Mouse (Mus musculus) stomach, embryonic 16.5 days (tissue): Measurements from ENCODE around the gene Cachd1. TPM values are rescaled to one million over a fixed set of nuclear protein-coding genes. Genes with fewer than 3 reads are reported as not detected.

ENCODE experiments used
- ATAC-seq: fragments of 200-750 bp; cut with Nextera tagmentation; 2 replicates; pipeline ENCODE4 v1.8.0; 2017; ENCODE audit warnings: moderate number of reproducible peaks, moderate TSS enrichment; ENCODE audit not compliant: insufficient read depth, low FRiP score
- H3K27ac ChIP-seq: fragments of 300-500 bp; sonication (generic); 2 replicates; pipeline ENCODE4 v1.5.1; 2014; ENCODE audit warnings: low read length
- H3K27me3 ChIP-seq: fragments of 300-500 bp; sonication (generic); 2 replicates; pipeline ENCODE4 v1.6.1; 2014; ENCODE audit warnings: low read length, control low read depth, mixed read lengths; ENCODE audit not compliant: control insufficient read depth, insufficient read depth
- H3K36me3 ChIP-seq: fragments of 300-500 bp; sonication (generic); 2 replicates; pipeline ENCODE4 v1.6.1; 2014; ENCODE audit warnings: low read length; ENCODE audit not compliant: control insufficient read depth, insufficient read depth
- H3K4me1 ChIP-seq: fragments of 300-500 bp; sonication (generic); 2 replicates; pipeline ENCODE4 v1.6.1; 2014; ENCODE audit warnings: low read length, control low read depth, mixed read lengths; ENCODE audit not compliant: control insufficient read depth, insufficient read depth
- H3K4me2 ChIP-seq: fragments of 300-500 bp; sonication (generic); 2 replicates; pipeline ENCODE4 v1.6.1; 2014; ENCODE audit warnings: low read depth, low read length, mixed read lengths
- H3K4me3 ChIP-seq: fragments of 300-500 bp; sonication (generic); replicated peaks from 2 replicates; pipeline ENCODE4 v1.5.1; 2014; ENCODE audit warnings: mild to moderate bottlenecking, low read length
- H3K9ac ChIP-seq: fragments of 300-500 bp; sonication (generic); 2 replicates; pipeline ENCODE4 v1.6.1; 2014; ENCODE audit warnings: low read length
- H3K9me3 ChIP-seq: fragments of 300-500 bp; sonication (generic); replicated peaks from 2 replicates; pipeline ENCODE4 v1.6.1; 2016; ENCODE audit warnings: low read length, control low read depth; ENCODE audit not compliant: control insufficient read depth
- WGBS: fragments of 180-500 bp; shearing (Covaris S2); extraction: QIAGEN DNeasy Blood & Tissue Kit; methylation state at CpG from one replicate; pipeline ENCODE4 v1.1.7; 2014; 5-methylcytosine and 5-hydroxymethylcytosine counted together
- polyA plus RNA-seq: library from polyadenylated mRNA; unstranded; fragments of >200 nt; fragmentation: Nextera tagmentation; extraction: Ambion mirVana; gene quantifications from 2 replicates; pipeline ENCODE4 v1.2.1, GENCODE M21; 2015

Cachd1 gene
- polyA plus RNA-seq, 1 experiment from 2014 or later: 7.2 TPM

DNA sequence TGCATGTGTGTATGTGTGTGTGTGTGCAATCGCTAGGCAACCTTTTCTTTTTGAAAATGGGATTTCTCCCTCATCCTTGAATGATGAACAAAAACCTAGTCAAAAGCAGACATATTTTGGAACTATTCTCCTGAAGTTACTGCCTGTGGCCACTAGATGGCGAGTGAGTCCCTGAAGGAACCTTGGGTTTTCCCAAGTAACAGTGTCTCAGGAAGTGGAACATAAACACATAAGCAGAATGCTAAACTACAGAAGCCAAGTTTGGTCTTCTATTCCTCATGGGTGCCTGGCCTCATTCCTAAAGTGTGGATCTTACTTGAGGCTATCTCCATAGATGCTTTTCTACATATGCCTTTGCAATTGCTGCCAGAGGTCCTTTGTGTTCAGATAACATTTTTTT lies 221.7 kb downstream of the Cachd1 start:
- H3K27ac ChIP-seq: no peak overlapping the region
- H3K9ac ChIP-seq: no peak overlapping the region
- peaks cover 10% of the 10 kb centered on the region for H3K36me3 ChIP-seq
- H3K4me2 ChIP-seq: no peak overlapping the region
- no peak for ATAC-seq
- 15% methylated on average over 2 of the region's 2 CpGs for WGBS
- H3K4me3 ChIP-seq: no peak overlapping the region
- H3K27me3 ChIP-seq: no peaks in the 10 kb centered on the region
- H3K4me1 ChIP-seq: no peaks in the 10 kb centered on the region
- no peaks in the 10 kb centered on the region for H3K9me3 ChIP-seq

GRCm38 (mm10) chr4:100998906-100999305 lies 222.4 kb downstream of the Cachd1 start:
- H3K27me3 ChIP-seq: no peaks in the 10 kb centered on the region

GRCm38 (mm10) chr4:101000622-101001021 lies 224.1 kb downstream of the Cachd1 start:
- Histone ChIP-seq H3K36me3 (peaks cover 13% of the 10 kb centered on the region), H3K4me1 (no peaks in the 10 kb centered on the region), H3K27ac (no peak overlapping the region), H3K9ac (no peak overlapping the region), H3K4me3 (no peak overlapping the region), H3K9me3 (no peaks in the 10 kb centered on the region), H3K27me3 (no peaks in the 10 kb centered on the region), H3K4me2 (no peak overlapping the region)
- 88% methylated on average over 3 of the region's 3 CpGs for WGBS
- ATAC-seq: no peak

More at GRCm38 (mm10) chr4:100998906-100999305, 222.4 kb downstream of the Cachd1 start:
- Histone ChIP-seq H3K36me3 (peaks cover 13% of the 10 kb centered on the region), H3K9me3 (no peaks in the 10 kb centered on the region), H3K27ac (no peak overlapping the region), H3K9ac (no peak overlapping the region), H3K4me3 (no peak overlapping the region), H3K4me1 (no peaks in the 10 kb centered on the region), H3K4me2 (no peak overlapping the region)
- no peak for ATAC-seq
- WGBS: 89% methylated on average over 8 of the region's 8 CpGs

DNA sequence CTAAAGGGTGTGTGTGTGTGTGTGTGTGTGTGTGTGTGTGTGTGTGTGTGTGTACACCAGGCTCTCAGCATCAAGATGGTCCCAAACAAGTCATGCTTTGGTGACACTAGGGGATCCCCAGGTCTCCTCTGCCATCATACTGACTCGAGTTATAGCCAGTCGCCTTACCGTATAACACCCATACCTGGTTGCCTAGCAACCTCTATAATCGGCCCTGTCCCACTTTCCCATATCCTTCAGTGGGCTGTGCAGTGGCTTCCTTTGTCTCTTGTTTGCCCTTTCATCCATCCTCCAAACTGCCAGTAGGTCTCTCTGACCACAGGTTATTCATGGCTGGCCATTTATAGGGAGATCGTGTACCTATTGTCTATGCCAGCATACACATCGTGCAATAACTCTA lies 224.6 kb downstream of the Cachd1 start:
- 82% methylated on average over 6 of the region's 6 CpGs for WGBS
- Histone ChIP-seq H3K4me3 (no peak overlapping the region), H3K4me1 (no peaks in the 10 kb centered on the region), H3K27me3 (no peaks in the 10 kb centered on the region), H3K9ac (no peak overlapping the region), H3K27ac (no peak overlapping the region), H3K4me2 (no peak overlapping the region), H3K9me3 (no peaks in the 10 kb centered on the region), H3K36me3 (peaks cover 13% of the 10 kb centered on the region)
- ATAC-seq: no peak

- ATAC-seq: no peak
- H3K4me1 ChIP-seq: no peaks in the 10 kb centered on the region
- no peaks in the 10 kb centered on the region for H3K9me3 ChIP-seq
- no peak overlapping the region for H3K4me3 ChIP-seq
- no peak overlapping the region for H3K4me2 ChIP-seq
- H3K9ac ChIP-seq: no peak overlapping the region
- H3K27me3 ChIP-seq: no peaks in the 10 kb centered on the region
- 89% methylated on average over 16 of the region's 16 CpGs for WGBS
- H3K27ac ChIP-seq: no peak overlapping the region
- peaks cover 17% of the 10 kb centered on the region for H3K36me3 ChIP-seq
Measured at GRCm38 (mm10) chr4:101002961-101003360, 226.5 kb downstream of the Cachd1 start.

- no peaks in the 10 kb centered on the region for H3K9me3 ChIP-seq
- no peak overlapping the region for H3K9ac ChIP-seq
- no peak overlapping the region for H3K4me2 ChIP-seq
- H3K36me3 ChIP-seq: peaks cover 5% of the 10 kb centered on the region; the same call in 1 of the 2 replicates
- no peak for ATAC-seq
- H3K4me1 ChIP-seq: no peaks in the 10 kb centered on the region
- H3K27ac ChIP-seq: no peak overlapping the region
- H3K27me3 ChIP-seq: no peaks in the 10 kb centered on the region
- H3K4me3 ChIP-seq: no peak overlapping the region
- 69% methylated on average over 5 of the region's 5 CpGs for WGBS
Measured at GRCm38 (mm10) chr4:101008362-101008769, 231.9 kb downstream of the Cachd1 start.

DNA sequence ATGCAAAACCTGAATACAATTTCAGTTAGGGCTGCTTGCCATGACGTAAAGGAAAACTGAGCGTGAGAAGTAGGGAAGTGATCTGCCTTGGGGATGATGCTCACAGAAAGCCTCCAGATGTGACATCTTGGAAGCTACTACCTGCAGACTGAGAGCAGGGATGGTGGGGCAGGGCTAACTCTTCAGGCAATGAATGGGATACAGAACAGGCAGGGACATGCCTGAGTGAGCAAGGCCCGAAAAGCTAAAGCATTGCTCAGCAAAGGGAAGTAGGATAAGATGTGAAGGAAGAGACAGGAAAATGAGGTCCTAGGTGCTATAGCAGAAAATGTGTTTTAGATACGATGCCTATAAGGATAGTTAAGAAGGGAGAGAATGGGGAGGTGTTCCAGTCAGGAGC lies 232.6 kb downstream of the Cachd1 start:
- peaks cover 3% of the 10 kb centered on the region; the same call in 1 of the 2 replicates for H3K36me3 ChIP-seq
- WGBS: 85% methylated on average over 4 of the region's 4 CpGs
- H3K4me3 ChIP-seq: no peak overlapping the region
- H3K4me2 ChIP-seq: no peak overlapping the region
- H3K9me3 ChIP-seq: no peaks in the 10 kb centered on the region
- H3K27ac ChIP-seq: no peak overlapping the region
- H3K9ac ChIP-seq: no peak overlapping the region
- H3K27me3 ChIP-seq: no peaks in the 10 kb centered on the region
- H3K4me1 ChIP-seq: no peaks in the 10 kb centered on the region
- no peak for ATAC-seq

- Histone ChIP-seq H3K4me3 (no peak overlapping the region), H3K4me1 (no peaks in the 10 kb centered on the region), H3K9ac (no peak overlapping the region), H3K36me3 (no peaks in the 10 kb centered on the region), H3K27me3 (no peaks in the 10 kb centered on the region), H3K27ac (no peak overlapping the region), H3K4me2 (no peak overlapping the region), H3K9me3 (peaks cover 7% of the 10 kb centered on the region; the same call in 1 of the 2 replicates)
- WGBS: 73% methylated on average over 4 of the region's 4 CpGs
- no peak for ATAC-seq
Measured at GRCm38 (mm10) chr4:101017806-101018205, 241.3 kb downstream of the Cachd1 start.

- Histone ChIP-seq H3K4me1 (no peaks in the 10 kb centered on the region), H3K27me3 (no peaks in the 10 kb centered on the region), H3K9me3 (peaks cover 6% of the 10 kb centered on the region; the same call in 1 of the 2 replicates), H3K36me3 (no peaks in the 10 kb centered on the region), H3K4me3 (no peak within 1 kb of the TSS), H3K4me2 (no peak within 1 kb of the TSS), H3K27ac (no peak within 1 kb of the TSS), H3K9ac (no peak within 1 kb of the TSS)
- ATAC-seq: no peak
- WGBS: 74% methylated on average over 4 of the region's 4 CpGs
Measured at GRCm38 (mm10) chr4:101020596-101020995, 244.1 kb downstream of the Cachd1 start, which contains the start of gene Gm10577. Gene Gm10577 (minus strand): TSS chr4:101020696.
